Mouse (Mus musculus) layer of hippocampus, adult 8-10 months (tissue): Measurements from ENCODE around the gene Dtx2. TPM values are rescaled to one million over a fixed set of nuclear protein-coding genes. Genes with fewer than 3 reads are reported as not detected.
"Not testable (repeated sequence)": the region's sequence is repeated elsewhere in the genome, so short reads cannot be mapped to it uniquely, and the experiment has no call there.

Experiments
- DNase-seq, 2 experiments: peaks; one replicate each; pipeline ENCODE4 v3.0.0; 2022; ENCODE audit warnings: low spot score in 2 of 2
- total RNA-seq, 4 experiments: library from RNA; stranded (reverse); gene quantifications; 2 replicates each; pipeline ENCODE4 v1.2.4; 2022

Gene Dtx2
- total RNA-seq, 4 experiments from 2014 or later: 8.3 to 11.1 (median 9.8) TPM

- peak; percentile 34 to 67 for DNase-seq
Observed at GRCm38 (mm10) chr5:136061567-136061966, 67.0 kb downstream of the Dtx2 start.

GRCm38 (mm10) chr5:136063920-136064319 is 69.3 kb downstream of the Dtx2 start:
- DNase-seq: no peak

GRCm38 (mm10) chr5:136066404-136067148 is 72.0 kb downstream of the Dtx2 start:
- not testable (repeated sequence) for DNase-seq

- DNase-seq: no peak
Observed at GRCm38 (mm10) chr5:136069411-136069810, 74.8 kb downstream of the Dtx2 start.

GRCm38 (mm10) chr5:136073051-136073450 is 78.5 kb downstream of the Dtx2 start:
- DNase-seq: no peak

GRCm38 (mm10) chr5:136073526-136073925 is 78.9 kb downstream of the Dtx2 start:
- DNase-seq: no peak

GRCm38 (mm10) chr5:136075076-136075475 is 80.5 kb downstream of the Dtx2 start:
- DNase-seq: no peak

GRCm38 (mm10) chr5:136076284-136076683 is 81.7 kb downstream of the Dtx2 start:
- DNase-seq: no peak

- no peak for DNase-seq
Observed at GRCm38 (mm10) chr5:136077001-136077550, 82.5 kb downstream of the Dtx2 start.

- DNase-seq: no peak
Observed at GRCm38 (mm10) chr5:136078136-136078535, 83.5 kb downstream of the Dtx2 start.

- no peak for DNase-seq
Observed at GRCm38 (mm10) chr5:136082345-136082744, 87.7 kb downstream of the Dtx2 start.

Other genes with a start within 250 kb of the Dtx2 start
- gene Styxl1, start 216.4 kb upstream of the Dtx2 start, total RNA-seq: under 1 TPM in 2 of 4 experiments, not detected in 2; 0.73 to 0.85 TPM
- 100 to 1,000 TPM; 392 to 413 (median 402) TPM for gene Mdh2, start 216.3 kb upstream of the Dtx2 start, total RNA-seq
- gene Srrm3, start 187.9 kb upstream of the Dtx2 start, total RNA-seq: 10 to 100 TPM; 59.8 to 90.9 (median 72.0) TPM
- gene Hspb1, start 106.9 kb upstream of the Dtx2 start, total RNA-seq: 10 to 100 TPM; 17.8 to 30.2 (median 23.0) TPM
- gene Ywhag, start 60.2 kb upstream of the Dtx2 start, total RNA-seq: 1,000 to 10,000 TPM; 1,040 to 1,170 (median 1,116) TPM
- gene Ssc4d, start 20.3 kb upstream of the Dtx2 start, total RNA-seq: 1 to 10 TPM in 2 of 4 experiments, under 1 TPM in 2; 0.76 to 1.7 (median 0.99) TPM
- gene Zp3, start 14.7 kb upstream of the Dtx2 start, total RNA-seq: not detected
- not detected for gene Upk3b, start 43.7 kb downstream of the Dtx2 start, total RNA-seq
- gene Upk3bl, start 59.7 kb downstream of the Dtx2 start, total RNA-seq: under 1 TPM in 2 of 4 experiments, not detected in 2; 0.43 to 0.63 TPM
- gene Rasa4, start 89.1 kb downstream of the Dtx2 start, total RNA-seq: 10 to 100 TPM in 1 of 4 experiments, 1 to 10 TPM in 3; 3.9 to 11.5 (median 7.7) TPM
- gene Polr2j, start 121.8 kb downstream of the Dtx2 start, total RNA-seq: 10 to 100 TPM; 63.7 to 80.3 (median 70.5) TPM
- gene Lrwd1, start 141.3 kb downstream of the Dtx2 start, total RNA-seq: 10 to 100 TPM; 12.4 to 17.7 (median 16.1) TPM
- 10 to 100 TPM in 1 of 4 experiments, 1 to 10 TPM in 3; 8.7 to 10.8 (median 9.6) TPM for gene Alkbh4, start 141.3 kb downstream of the Dtx2 start, total RNA-seq
- gene Orai2, start 175.9 kb downstream of the Dtx2 start, total RNA-seq: 100 to 1,000 TPM; 106 to 122 (median 118) TPM
- gene Prkrip1, start 204.2 kb downstream of the Dtx2 start, total RNA-seq: 10 to 100 TPM; 28.7 to 36.2 (median 31.5) TPM